Mouse (Mus musculus) midbrain, embryonic 14.5 days (tissue): ENCODE results near the gene Mapk14. TPM values are rescaled to one million over a fixed set of nuclear protein-coding genes. Genes with fewer than 3 reads are reported as not detected.

Experiments used
- ATAC-seq: fragments of 200-750 bp; cut with Nextera tagmentation; 2 replicates; pipeline ENCODE4 v1.8.0; 2017; ENCODE audit warnings: moderate number of reproducible peaks, moderate library complexity; ENCODE audit not compliant: low FRiP score, low TSS enrichment
- DNase-seq: peaks from one replicate; pipeline ENCODE4 v3.0.0-alpha.2; 2015
- H3K27ac ChIP-seq: fragments of 300-500 bp; sonication (generic); replicated peaks from 2 replicates; pipeline ENCODE4 v1.5.1; 2014; ENCODE audit warnings: mild to moderate bottlenecking, low read depth, low read length, moderate library complexity
- H3K27me3 ChIP-seq: fragments of 300-500 bp; sonication (generic); 2 replicates; pipeline ENCODE4 v1.6.1; 2014; ENCODE audit warnings: low read length, control low read depth, mixed read lengths; ENCODE audit not compliant: control insufficient read depth, insufficient read depth
- H3K36me3 ChIP-seq: fragments of 300-500 bp; sonication (generic); 2 replicates; pipeline ENCODE4 v1.6.1; 2014; ENCODE audit warnings: low read length, control low read depth; ENCODE audit not compliant: control insufficient read depth, insufficient read depth
- H3K4me1 ChIP-seq: fragments of 300-500 bp; sonication (generic); 2 replicates; pipeline ENCODE4 v1.6.1; 2014; ENCODE audit warnings: mild to moderate bottlenecking, antibody characterized with exemption, low read length, control low read depth; ENCODE audit not compliant: control insufficient read depth, insufficient read depth
- H3K4me2 ChIP-seq: fragments of 300-500 bp; sonication (generic); 2 replicates; pipeline ENCODE4 v1.6.1; 2014; ENCODE audit warnings: mild to moderate bottlenecking, low read length, moderate library complexity
- H3K4me3 ChIP-seq: fragments of 300-500 bp; sonication (generic); replicated peaks from 2 replicates; pipeline ENCODE4 v1.5.1; 2014; ENCODE audit warnings: low read depth, low read length
- H3K9ac ChIP-seq: fragments of 300-500 bp; sonication (generic); replicated peaks from 2 replicates; pipeline ENCODE4 v1.6.1; 2014; ENCODE audit warnings: mild to moderate bottlenecking, low read length, moderate library complexity
- H3K9me3 ChIP-seq: fragments of 300-500 bp; sonication (generic); 2 replicates; pipeline ENCODE4 v1.6.1; 2016; ENCODE audit warnings: low read length, control low read depth, mixed read lengths; ENCODE audit not compliant: control insufficient read depth
- WGBS: fragments of 180-500 bp; shearing (Covaris S2); extraction: QIAGEN DNeasy Blood & Tissue Kit; methylation state at CpG from one replicate; pipeline ENCODE4 v1.1.7; 2014; 5-methylcytosine and 5-hydroxymethylcytosine counted together
- polyA plus RNA-seq: library from polyadenylated mRNA; unstranded; fragments of >200 nt; fragmentation: Nextera tagmentation; extraction: Ambion mirVana; gene quantifications from 2 replicates; pipeline ENCODE4 v1.2.1, GENCODE M21; 2014

The Mapk14 gene
- polyA plus RNA-seq, 1 experiment from 2014 or later = 32.7 TPM

- Histone ChIP-seq H3K27me3 (no peaks in the 10 kb centered on the region), H3K36me3 (peaks cover 42% of the 10 kb centered on the region), H3K27ac (no peak overlapping the region), H3K9me3 (no peaks in the 10 kb centered on the region), H3K4me1 (no peaks in the 10 kb centered on the region), H3K4me2 (no peak overlapping the region), H3K4me3 (no peak overlapping the region), H3K9ac (no peak overlapping the region)
- 98% methylated on average over 6 of the region's 6 CpGs for WGBS
- ATAC-seq = no peak
- no peak for DNase-seq
These were observed 48.1 kb downstream of the Mapk14 start for GRCm38 (mm10) chr17:28739244-28739643.

DNA sequence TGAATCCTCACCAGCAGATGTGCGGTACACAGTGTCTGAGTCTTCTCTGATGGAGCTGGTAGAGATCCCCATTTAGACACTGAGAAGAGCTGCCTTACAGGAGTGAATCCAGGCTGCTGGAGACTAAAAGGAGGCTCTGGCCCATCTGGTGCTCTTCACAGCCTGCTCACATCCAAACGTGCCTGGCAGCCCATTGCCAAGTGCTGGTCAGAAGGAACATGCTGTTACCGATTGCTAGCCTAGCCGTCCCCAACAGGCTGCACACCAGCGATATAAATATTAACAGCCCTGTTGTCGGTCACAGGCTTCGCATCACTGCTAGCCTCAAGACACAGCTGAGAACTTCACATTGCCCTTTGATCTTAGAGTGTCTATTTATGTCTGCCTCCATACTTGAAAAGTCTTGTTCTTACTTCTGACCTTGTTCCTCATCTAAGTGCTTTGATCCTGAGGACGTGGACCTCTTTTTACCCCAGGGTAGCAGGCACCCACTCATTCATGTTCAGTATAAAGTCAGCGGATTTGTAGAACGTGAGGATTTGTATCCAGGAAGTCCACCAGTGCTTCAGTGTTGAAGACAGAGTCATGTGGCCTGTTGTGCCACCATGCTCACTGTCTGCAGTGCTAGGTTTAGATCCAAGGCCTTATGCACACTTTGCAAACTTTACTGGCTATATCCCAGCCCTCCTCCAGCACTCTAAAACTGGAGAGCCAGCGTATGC lies 52.2 kb downstream of the Mapk14 start:
- Histone ChIP-seq H3K4me1 (no peaks in the 10 kb centered on the region), H3K4me2 (no peak overlapping the region), H3K36me3 (peaks cover 78% of the 10 kb centered on the region), H3K9ac (no peak overlapping the region), H3K9me3 (no peaks in the 10 kb centered on the region), H3K4me3 (no peak overlapping the region), H3K27ac (no peak overlapping the region), H3K27me3 (no peaks in the 10 kb centered on the region)
- WGBS = 95% methylated on average over 11 of the region's 11 CpGs
- ATAC-seq (no peak), DNase-seq (no peak)

DNA sequence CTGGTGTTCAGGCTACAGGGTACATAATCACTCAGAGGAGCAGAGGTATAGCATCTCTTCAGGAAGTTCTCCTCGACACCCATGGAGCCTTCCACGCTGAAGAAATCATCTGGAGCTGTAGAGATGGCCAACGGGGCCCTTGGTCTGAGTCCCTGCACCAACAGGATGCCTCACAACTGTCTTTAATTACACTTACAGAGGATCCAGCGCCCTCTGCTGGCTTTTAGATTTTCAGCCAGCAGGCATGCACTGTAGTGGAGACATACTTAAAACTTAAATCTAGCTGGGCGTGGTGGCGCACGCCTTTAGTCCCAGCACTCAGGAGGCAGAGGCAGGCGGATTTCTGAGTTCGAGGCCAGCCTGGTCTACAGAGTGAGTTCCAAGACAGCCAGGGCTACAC lies 52.8 kb downstream of the Mapk14 start:
- peaks cover 81% of the 10 kb centered on the region for H3K36me3 ChIP-seq

DNA sequence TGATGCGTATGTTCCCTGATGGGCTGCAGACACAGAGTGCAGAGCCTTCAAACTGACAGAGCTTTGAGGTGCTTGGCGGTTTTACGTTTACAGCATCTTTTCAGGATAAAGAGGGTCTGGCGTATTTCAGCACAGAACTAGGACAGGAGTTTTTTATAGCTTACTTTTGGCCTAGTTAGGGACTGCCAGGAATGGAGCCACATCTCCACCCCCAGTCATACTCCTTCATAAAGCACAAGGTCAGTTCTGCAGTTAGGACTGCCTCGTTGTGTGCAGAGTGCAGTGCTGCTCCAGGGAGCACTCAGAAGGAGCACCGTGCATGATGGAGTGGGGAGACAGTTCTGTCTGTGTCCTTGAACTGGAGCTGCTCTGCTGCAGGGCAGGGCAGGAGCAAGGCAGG lies 54.6 kb downstream of the Mapk14 start:
- no peak overlapping the region for H3K4me3 ChIP-seq
- H3K4me2 ChIP-seq = no peak overlapping the region
- DNase-seq (no peak), ATAC-seq (no peak)
- H3K9ac ChIP-seq = no peak overlapping the region
- no peaks in the 10 kb centered on the region for H3K9me3 ChIP-seq
- peaks cover 72% of the 10 kb centered on the region for H3K36me3 ChIP-seq
- no peaks in the 10 kb centered on the region for H3K27me3 ChIP-seq
- H3K4me1 ChIP-seq = no peaks in the 10 kb centered on the region
- 96% methylated on average over 6 of the region's 6 CpGs for WGBS
- no peak overlapping the region for H3K27ac ChIP-seq

More for the DNA sequence above, 52.8 kb downstream of the Mapk14 start:
- ATAC-seq (no peak), DNase-seq (peak; percentile 20)
- WGBS = 93% methylated on average over 9 of the region's 9 CpGs
- H3K9me3 ChIP-seq = no peaks in the 10 kb centered on the region
- no peak overlapping the region for H3K27ac ChIP-seq
- H3K4me2 ChIP-seq = no peak overlapping the region
- no peaks in the 10 kb centered on the region for H3K4me1 ChIP-seq
- no peak overlapping the region for H3K9ac ChIP-seq
- H3K27me3 ChIP-seq = no peaks in the 10 kb centered on the region
- H3K4me3 ChIP-seq = no peak overlapping the region

DNA sequence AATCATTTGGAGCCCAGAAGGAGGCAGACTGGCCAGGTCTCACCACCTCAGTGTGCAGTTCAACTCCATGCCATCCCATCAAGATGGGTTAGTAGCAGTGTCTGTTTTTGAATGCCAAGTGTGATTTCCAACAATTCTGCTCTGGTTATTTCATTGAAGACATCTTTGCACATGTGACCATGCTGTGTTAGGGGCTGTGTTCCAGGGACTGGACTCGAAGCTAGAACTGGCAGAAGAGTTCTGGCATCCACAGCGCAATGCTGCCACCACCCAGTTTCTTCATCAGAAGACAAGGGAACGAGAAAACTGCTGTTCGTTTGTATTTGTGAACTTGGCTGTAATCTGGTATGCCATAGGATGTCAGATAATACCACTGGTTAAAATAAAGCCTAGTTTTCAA lies 56.9 kb downstream of the Mapk14 start:
- 92% methylated on average over 4 of the region's 4 CpGs for WGBS
- Histone ChIP-seq H3K9me3 (no peaks in the 10 kb centered on the region), H3K9ac (no peak overlapping the region), H3K4me1 (no peaks in the 10 kb centered on the region), H3K4me2 (no peak overlapping the region), H3K36me3 (peaks cover 56% of the 10 kb centered on the region), H3K4me3 (no peak overlapping the region), H3K27me3 (no peaks in the 10 kb centered on the region), H3K27ac (no peak overlapping the region)
- ATAC-seq (no peak), DNase-seq (no peak)

DNA sequence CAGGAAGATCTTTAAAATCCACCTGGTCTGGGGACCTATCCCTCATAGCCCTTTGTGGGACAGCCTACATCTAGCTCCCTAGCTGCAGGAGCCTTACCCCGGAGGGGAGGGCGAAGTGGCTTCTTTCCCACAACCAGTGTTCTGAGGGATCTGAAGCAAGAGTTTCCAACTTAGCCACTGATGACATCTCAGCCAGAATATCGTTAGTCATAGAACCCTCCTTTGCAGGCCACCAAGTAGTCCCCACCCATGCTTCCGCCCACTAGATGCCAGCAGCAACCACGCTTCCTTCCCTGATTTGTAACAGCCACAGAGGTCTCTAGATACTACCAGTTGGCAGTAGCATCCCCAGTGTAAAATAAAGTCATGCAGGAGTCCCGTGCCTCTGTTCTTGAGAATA lies 59.5 kb downstream of the Mapk14 start:
- Histone ChIP-seq H3K27me3 (no peaks in the 10 kb centered on the region), H3K9me3 (no peaks in the 10 kb centered on the region), H3K4me2 (no peak overlapping the region), H3K4me3 (no peak overlapping the region), H3K9ac (no peak overlapping the region), H3K4me1 (no peaks in the 10 kb centered on the region), H3K36me3 (peaks cover 32% of the 10 kb centered on the region), H3K27ac (no peak overlapping the region)
- no peak for ATAC-seq
- 90% methylated on average over 6 of the region's 6 CpGs for WGBS
- no peak for DNase-seq

GRCm38 (mm10) chr17:28756447-28756846 lies 65.3 kb downstream of the Mapk14 start:
- 74% methylated on average over 5 of the region's 5 CpGs for WGBS
- no peak for ATAC-seq
- no peaks in the 10 kb centered on the region for H3K9me3 ChIP-seq

DNA sequence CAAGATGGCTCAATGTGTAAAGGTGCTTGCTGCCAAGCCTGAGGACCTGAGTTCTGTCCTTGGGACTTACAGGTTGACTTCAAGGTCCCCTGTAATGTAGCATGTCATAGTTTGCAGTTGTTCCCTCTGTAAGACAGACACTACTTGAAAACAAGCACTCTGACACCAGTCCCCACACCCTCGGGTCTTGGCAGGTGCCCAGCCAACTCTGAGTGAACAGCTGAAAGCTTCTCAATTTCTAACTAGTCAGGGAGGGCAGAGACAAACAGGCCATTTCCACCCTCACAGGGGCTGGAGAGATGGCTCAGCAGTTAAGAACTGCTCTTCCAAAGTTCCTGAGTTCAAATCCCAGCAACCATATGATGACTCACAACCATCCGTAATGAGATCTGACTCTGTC lies 66.3 kb downstream of the Mapk14 start:
- Histone ChIP-seq H3K27me3 (no peaks in the 10 kb centered on the region), H3K27ac (no peak overlapping the region), H3K9ac (no peak overlapping the region), H3K4me3 (no peak overlapping the region), H3K9me3 (no peaks in the 10 kb centered on the region), H3K4me2 (no peak overlapping the region), H3K4me1 (no peaks in the 10 kb centered on the region), H3K36me3 (no peaks in the 10 kb centered on the region)
- no peak for ATAC-seq
- WGBS = 80% methylated on average over 2 of the region's 2 CpGs
- no peak for DNase-seq

More at GRCm38 (mm10) chr17:28756447-28756846, 65.3 kb downstream of the Mapk14 start:
- Histone ChIP-seq H3K36me3 (no peaks in the 10 kb centered on the region), H3K4me1 (no peaks in the 10 kb centered on the region), H3K27me3 (no peaks in the 10 kb centered on the region), H3K27ac (no peak overlapping the region), H3K4me2 (no peak overlapping the region), H3K4me3 (no peak overlapping the region), H3K9ac (no peak overlapping the region)
- DNase-seq = no peak

DNA sequence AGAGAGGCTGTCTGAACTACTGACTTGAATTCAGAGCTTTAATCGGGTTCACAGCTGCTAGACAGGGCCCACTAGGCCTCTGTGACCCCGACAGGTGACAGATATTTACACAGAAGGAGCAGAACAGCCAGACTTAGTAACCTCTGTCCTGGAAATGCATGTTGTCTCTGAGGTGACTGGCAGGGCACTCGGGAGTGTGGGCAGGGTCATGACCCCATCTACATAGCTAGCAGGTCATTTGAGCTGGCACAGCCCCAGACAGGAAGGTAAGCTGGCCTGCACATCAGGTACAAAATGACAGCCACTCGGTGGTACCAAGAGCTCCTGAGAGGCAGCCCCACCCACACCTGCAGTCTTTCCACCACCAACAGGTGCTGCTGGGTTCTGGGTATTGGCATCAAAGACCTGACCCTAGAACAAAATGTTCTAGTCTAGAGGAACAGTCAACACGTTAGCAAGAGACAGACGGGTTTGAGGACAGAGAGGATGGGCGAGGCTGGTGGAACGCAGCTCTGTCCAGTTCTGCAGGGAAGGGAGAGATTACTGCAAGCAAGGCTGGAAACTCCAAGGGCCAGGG lies 69.7 kb downstream of the Mapk14 start:
- WGBS = 72% methylated on average over 8 of the region's 8 CpGs
- Histone ChIP-seq H3K36me3 (no peaks in the 10 kb centered on the region), H3K9me3 (no peaks in the 10 kb centered on the region), H3K27ac (no peak overlapping the region), H3K4me3 (no peak overlapping the region), H3K4me2 (no peak overlapping the region), H3K4me1 (no peaks in the 10 kb centered on the region), H3K9ac (no peak overlapping the region), H3K27me3 (no peaks in the 10 kb centered on the region)
- ATAC-seq (no peak), DNase-seq (no peak)
